Mouse (Mus musculus): ENCODE data around the gene Nsun7. TPM values are rescaled to one million over a fixed set of nuclear protein-coding genes. Genes with fewer than 3 reads are reported as not detected.
"Not testable (repeated sequence)": the region's sequence is repeated elsewhere in the genome, so short reads cannot be mapped to it uniquely, and the experiment has no call there.

The Nsun7 gene
- total RNA-seq (2021) = 1 to 10 TPM; 6.0 to 7.9 TPM
- long read RNA-seq, partial matches to known transcripts = 1 of 2 reads
- long read RNA-seq, other reads (novel, unspliced or antisense) = 0 of 2 reads

DNA sequence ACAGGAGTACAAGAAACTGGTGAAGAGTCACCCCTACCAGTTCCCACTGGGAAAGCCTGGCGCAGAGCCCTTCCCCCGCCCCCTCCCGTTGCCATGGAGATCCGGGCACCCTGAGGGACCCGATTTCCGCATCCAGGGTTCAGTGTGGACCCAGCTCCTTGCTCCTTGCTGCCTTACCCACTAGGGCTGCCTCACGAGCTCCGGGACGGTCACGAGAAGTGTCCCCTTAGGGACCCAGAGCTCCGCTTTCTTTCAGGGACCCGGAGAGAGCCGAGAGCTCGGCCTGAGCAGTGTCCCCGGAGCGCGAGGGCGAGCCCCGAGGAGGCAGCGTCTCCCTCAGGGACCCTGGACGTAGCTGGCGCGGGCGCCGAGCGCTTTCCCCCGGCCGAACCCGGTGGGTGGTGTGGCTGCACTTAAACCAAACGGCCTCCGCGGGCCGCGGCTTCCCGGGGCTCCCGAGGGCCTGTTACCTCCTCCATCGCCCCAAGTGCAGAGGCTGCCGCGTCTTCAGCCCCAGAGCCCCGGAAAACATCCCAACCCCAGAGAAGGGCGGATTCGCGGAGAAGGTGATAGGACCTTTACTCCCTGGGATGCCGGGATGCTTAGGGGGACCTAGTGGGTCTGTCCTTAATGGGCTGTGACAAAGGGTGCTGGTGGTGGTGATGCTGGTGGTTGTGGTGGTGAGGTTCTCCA lies at the start of gene Nsun7:
TSS of gene Nsun7 (plus strand) at position 142 of the 693 bp plus-strand sequence.
- DNase-seq (ENCODE audit: low spot score in 2 of 2) = peak; percentile 89

DNA sequence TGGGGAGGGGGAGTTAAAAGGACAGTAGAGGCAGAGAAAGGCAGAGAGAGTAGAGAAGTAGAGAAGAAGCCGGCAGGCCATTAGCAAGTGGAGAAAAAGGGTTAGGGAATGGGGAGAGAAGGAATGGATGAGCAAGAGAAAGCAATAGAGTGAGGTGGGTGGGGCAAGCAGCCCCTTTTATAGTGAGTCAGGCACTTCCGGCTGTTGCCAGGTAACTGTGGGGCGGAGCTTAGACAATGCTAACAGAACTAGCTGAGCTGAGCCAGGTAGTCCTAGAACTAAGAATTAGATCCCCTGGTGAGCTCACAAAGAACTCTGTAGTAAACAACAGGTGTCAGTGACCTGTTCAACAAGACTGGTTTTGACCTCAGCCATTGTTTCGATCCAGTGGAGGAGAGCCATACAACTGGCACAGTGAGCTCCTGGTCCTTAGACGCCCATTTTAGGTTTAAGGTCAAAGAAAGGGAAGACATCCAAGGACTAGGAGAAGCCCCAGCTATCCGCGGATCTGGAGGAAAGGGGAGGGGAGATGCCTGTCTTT lies 45.2 kb upstream of the Nsun7 start:
- DNase-seq (ENCODE audit: low spot score in 2 of 2) = no peak

DNA sequence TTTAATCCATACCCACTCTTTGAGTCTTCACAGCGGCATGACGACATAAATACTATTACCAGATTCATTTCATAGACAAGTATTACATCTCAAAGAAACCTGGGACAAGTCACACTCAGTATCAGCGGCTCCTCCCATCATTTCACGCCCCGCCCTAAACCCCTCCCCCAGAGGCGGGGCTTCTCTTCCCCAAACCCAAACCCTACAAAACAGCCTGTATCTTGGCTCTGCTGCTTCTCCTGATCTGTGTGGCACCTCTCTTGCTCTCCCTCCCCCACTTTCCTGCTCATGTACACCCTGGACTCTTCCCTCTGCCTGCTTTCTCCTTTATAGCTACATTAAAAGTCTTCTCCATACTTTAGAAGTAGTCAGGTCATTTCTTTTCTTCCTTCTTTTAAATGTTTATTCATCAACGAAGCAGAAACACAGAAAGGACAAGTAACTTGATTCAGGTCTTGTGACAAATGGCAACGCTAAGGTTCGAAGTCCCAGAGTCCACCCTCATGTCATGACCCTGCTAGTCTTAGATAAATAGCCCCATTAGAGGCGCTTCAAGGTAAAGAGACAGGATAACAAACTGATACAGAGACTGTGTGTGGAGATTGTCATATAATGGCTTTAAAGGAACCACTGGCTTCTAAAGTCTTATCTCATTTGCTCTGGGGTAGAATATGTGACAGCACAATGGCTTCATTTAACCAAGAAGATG lies 44.0 kb upstream of the Nsun7 start:
- no peak for DNase-seq (ENCODE audit: low spot score in 2 of 2)

DNA sequence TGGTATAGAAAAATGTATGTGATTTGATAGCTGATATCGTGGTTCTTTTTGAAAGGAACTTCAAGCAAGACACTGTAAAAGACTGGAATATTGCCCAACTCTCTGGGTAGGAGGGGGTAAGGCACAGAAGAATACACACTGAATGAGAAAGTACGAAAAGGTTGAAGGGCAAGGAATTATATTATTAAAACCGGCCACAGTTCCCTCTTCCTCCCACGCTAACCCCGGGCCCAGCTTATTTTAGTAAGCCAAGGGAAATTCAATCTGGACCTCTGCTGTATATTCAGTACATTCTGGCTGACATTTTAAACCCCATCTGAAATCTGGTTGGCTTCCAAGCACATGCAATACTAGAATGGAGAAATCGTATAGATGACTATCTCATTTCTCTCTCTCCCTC lies 40.0 kb upstream of the Nsun7 start:
- DNase-seq (ENCODE audit: low spot score in 2 of 2) = no peak

DNA sequence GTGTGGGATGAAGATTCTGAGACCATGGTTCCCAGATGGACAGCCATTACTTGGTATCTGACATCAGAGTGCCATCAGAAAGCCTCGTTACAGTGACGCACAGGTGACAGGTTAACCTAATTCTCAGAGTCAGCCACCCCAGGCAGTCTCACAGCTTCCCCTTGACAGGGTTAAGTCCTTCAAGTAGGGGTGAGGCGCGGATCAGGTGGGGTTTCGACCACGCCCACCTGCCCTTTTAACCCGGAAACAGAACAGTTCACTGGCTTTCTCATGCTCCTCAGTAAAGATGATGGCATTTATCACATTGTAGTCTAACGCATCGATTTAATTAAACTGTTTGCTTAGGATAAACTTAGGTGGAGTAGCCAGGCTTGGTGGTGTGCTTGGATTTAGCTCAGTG lies 39.1 kb upstream of the Nsun7 start:
- DNase-seq (ENCODE audit: low spot score in 2 of 2) = no peak

DNA sequence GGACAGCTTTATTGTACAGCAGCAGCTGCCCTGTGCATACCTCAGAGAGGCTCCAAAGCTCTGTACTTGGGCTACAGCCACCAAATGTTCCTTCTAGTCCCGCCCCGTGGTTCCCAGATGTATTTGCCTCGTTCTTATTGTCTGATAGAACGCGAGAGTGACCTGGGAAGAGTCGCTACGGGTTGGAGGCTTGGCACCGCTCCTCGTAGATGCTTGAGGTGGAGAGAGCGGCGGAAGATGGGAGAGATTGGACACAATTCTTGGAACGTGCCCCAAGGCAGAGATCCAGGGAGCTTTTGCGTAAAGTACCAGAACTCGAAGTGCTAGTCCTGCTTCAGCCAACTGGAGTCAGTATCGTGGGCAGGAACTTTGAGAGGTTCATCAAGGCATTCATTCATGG lies 36.8 kb upstream of the Nsun7 start:
- DNase-seq (ENCODE audit: low spot score in 2 of 2) = no peak

DNA sequence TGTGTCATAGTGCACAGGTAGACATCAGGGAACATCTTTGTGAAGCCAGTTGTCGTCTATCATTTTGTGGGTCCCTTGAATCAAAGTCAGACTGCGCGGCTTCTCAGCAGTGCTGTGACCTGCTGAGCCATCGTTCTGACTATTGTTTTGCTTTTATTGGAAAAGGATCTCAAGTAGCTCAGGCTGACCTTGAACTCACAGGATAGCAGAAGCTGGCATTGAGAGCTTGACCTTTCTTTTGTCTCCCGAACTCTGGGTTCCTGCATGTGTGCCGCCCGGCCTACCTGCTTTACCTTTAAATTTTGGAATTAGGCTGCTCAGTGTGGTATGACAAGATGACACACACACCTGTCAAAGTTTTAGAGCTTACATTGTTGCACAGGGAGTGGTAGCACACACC lies 33.2 kb upstream of the Nsun7 start:
- DNase-seq (ENCODE audit: low spot score in 2 of 2) = no peak

DNA sequence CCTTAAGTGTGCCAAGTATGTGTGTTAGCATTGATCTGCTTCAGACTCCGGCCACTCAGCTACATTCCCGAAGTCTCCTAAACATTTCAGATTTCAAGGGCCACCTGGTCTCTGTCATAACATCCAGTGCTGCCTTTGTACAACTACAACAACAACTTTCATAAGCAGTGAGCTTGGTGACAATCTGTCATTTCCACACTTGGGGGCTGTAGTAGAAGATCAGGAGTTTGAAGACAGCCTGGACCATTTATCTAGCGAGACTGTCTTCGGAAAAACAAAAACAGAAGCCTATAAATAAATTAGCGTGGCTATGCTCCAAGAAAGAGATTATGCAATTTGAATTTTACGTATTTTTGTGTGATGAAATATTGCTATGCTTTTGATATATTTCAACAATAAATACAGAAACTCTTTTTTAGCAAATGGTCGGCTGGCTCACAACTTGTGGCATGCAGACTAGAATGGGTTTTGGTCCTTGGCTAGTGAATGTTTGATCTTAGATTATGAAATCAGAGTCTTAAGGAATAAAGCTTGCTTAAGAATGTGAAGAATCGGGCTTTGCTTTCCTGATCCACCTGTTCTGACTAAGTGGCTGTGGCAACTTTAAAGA lies 27.9 kb upstream of the Nsun7 start:
- DNase-seq (ENCODE audit: low spot score in 2 of 2) = no peak

DNA sequence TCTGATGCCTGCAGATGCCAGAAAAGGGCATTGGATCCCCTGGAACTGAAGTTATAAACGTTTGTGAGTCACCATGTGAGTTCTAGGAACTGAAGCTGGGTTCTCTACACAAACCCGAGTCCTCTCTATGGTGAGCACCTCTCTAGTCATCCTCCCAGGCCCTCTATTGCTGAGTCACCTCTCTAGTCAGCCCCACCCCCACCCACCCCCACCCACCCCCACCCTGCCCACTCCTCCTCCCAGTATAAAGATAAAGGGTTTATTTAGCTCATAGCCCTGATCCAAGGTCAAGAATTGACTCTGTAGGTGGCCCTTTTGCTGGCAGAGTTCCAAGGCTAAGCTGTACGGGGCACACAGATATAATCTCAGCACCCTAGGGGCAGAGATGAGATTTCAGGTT lies 27.2 kb upstream of the Nsun7 start:
- DNase-seq (ENCODE audit: low spot score in 2 of 2) = no peak

DNA sequence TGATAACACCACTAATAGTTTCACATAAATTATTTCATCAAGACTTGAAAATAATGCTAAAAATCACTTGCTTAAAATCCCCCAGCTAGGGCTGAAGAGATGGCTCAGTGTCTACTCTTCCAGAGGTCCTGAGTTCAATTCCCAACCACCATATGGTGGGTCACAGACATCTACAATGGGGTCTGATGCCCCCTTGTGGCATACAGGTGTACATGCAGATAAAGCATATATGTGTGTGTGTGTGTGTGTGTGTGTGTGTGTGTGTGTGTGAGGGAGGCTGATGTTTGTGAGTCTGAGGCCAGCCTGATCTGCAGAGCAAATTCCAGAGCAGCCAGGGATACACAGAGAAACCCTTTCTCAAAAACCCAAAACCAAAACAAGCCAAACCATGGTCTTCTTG lies 17.8 kb upstream of the Nsun7 start:
- no peak for DNase-seq (ENCODE audit: low spot score in 2 of 2)

DNA sequence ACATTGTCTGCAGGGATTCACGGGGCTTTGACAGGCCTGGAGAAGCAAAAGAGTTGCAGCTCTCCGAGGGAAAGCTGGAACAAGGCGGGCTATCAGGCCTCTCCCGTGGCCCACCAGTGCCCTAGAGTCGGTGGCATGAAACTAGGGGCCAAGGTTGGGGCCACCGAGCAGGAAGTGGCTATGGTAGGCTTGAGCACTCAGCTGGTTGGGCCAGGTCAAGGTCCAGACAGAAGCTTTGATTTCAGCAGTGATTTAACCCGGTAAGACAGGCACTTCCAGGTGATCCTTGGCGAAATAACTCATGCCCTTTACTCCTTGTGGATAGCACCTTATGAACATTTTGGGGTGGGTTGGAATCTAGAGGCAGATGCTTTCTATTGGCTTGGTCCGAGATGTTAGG lies 16.2 kb upstream of the Nsun7 start:
- no peak for DNase-seq (ENCODE audit: low spot score in 2 of 2)

DNA sequence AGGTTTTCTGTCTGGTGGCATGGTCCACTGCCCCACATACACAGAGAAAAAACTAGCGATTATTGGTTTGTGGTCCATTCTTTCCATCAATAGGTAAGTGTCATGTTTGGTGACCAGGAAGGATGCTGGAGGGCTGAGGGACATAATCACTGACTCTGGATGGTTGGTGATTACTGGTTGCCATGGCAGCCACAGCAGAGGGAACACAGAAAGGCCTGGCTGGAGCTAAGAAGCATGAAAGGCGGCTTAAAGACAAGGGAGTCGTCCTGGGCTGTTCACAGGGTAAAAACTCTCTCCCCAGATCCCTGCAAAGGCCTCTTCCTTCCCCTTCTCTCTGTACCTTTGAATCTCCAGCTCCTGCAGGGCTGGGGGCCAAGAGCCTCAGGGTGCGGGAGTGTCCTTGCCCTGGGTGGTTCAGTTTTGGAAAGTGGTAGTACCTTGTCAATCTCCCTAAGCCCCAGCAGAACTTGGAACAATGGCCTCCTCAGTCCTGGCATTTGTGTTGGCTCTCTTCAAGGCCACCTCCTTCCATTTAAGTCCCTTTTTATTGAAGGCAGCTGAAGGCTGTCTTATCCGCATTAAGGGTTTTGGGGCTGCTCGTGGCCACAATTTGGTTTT lies 15.5 kb upstream of the Nsun7 start:
- no peak for DNase-seq (ENCODE audit: low spot score in 2 of 2)

DNA sequence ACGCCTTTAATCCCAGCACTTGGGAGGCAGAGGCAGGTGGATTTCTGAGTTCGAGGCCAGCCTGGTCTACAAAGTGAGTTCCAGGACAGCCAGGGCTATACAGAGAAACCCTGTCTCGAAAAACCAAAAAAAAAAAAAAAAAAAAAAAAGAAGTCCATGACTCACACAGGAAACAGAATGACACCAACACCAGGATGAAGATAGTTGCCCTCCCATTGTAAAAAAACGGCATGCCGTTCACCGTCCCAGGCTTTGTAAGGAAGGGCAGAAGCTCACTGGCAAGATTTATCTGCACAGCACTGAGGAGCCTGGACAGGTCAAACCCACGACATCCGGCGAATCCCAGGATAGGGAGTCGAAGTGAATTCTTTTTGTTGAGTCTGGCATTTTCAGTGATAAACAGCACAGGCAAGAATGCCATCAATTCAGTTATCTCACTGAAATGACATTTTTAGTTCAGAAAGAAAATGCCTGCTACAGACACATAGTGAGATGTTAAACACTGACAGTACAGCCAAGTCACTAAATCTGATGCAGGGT lies 13.7 kb upstream of the Nsun7 start:
- no peak for DNase-seq (ENCODE audit: low spot score in 2 of 2)

DNA sequence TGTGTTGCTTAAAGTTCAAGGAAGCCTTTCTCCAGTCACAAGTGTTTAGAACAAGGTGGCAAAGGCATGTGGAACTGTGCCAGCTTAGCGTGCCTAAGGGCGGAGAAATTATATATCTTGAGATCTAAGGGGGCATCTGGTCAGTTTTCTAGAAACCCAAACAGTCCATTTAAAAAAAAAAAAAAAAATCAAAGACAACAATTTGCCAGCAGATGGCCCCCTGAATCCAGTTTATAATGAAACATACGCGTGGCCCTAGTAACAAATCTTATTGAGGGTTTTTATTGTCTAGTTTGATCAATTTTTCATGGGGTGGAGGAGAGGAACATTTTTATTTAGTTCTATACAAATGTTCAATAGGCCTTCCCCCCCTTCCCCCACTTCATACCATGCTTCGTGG lies 6.5 kb upstream of the Nsun7 start:
- DNase-seq (ENCODE audit: low spot score in 2 of 2) = peak in 1 of 2 experiments; percentile 21

DNA sequence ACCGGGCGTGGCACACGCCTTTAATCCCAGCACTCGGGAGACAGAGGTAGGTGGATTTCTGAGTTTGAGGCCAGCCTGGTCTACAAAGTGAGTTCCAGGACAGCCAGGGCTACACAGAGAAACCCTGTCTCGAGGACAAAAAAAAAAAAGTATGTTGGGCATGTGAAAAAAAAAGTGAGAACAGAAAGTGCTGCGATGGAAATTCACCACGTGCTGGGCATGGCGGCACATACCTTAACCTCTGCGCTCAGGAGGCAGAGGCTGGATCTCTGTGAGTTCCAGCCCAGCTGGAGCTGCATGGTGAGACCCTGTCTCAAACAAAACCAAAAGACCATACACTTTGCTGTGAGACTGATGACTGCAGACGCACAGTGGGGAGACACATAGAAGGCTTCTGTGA lies 4.7 kb upstream of the Nsun7 start:
- DNase-seq (ENCODE audit: low spot score in 2 of 2) = no peak

DNA sequence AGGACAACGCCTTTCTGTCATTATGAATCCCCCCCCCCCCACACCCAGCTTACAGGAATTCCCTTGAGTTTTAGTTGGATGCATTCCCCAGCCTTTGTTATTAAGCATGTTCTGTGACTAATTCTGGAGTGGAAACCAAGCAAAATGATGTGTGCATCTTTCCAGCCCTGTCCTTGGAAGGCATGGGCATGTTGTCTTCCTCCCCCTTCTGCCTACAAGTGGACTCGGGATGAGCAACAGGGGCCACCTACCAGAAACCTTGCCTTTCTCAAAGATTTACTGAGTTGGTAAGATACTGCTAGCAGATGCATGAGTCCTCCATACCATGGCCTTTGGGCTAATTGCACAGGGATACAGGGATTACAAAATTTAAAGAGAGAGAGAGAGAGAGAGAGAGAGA lies 697 bp upstream of the Nsun7 start:
- DNase-seq (ENCODE audit: low spot score in 2 of 2) = no peak

DNA sequence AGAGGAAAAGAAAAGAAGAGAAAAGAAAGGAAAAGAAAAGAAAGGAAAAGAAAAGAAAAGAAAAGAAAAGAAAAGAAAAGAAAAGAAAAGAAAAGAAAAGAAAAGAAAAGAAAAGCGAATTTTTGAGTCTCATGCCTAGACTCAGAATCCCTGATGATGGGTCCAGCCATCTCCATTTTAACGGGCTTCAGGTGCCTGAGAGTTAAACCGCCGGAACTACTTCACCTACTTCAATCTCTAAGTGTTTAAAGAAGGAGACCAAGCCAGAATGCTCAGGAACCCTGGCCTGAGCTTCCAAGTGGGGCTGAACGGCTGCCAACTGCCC lies 304 bp upstream of the Nsun7 start:
- not testable (repeated sequence) for DNase-seq (ENCODE audit: low spot score in 2 of 2)

DNA sequence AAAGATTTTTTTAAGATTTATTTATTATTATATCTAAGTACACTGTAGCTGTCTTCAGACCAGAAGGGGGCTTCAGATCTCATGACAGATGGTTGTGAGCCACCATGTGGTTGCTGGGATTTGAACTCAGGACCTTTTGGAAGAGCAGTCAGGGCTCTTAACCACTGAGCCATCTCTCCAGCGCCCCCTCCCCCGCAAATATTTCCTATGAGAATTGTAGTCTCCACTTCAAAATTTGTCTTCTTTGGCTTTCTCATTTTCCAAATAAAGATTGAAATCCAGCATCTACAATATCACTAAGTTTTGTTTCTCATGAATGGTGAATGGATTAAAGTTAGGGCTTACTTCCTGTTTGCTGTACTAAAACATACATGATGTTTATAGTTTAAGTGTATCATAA lies 2.8 kb downstream of the Nsun7 start:
- no peak for DNase-seq (ENCODE audit: low spot score in 2 of 2)

DNA sequence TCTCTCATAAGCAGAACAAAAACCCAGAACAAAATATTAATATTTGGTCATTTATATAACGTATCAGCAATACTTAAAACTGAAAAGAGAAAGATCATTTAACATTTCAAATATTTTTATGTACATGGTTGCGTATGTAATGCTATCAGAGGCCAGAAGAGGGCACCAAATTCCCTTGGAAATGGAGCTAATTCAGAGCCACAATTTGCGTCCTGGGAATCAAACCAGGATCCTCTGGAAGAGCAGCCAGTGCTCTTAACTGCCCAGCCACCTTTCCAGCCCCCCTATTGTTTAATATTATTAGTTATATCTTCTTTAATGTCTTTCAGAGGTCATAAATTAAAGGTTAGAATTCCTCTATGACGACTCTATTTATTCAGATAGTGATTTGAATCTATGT lies 3.7 kb downstream of the Nsun7 start:
- peak; percentile 37 to 45 for DNase-seq (ENCODE audit: low spot score in 2 of 2)

DNA sequence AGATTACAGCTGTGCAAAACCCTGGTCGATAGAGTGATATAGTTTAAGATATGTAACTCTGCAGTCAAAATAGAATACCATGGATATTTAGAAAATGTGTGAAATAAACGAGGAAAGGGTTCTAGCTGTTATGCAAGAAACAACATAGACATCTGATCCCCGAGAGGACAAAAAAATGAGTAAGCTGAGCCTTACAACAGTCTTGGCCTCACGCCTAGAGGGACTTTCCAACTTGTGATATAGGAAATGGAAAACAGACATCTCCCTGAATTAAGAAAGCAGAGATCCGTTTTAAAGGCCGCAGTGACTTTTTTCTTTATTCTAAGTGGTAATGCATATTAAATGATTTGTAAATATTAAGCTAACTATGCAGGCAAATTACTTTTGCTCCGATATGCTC lies 9.9 kb downstream of the Nsun7 start:
- no peak for DNase-seq (ENCODE audit: low spot score in 2 of 2)

DNA sequence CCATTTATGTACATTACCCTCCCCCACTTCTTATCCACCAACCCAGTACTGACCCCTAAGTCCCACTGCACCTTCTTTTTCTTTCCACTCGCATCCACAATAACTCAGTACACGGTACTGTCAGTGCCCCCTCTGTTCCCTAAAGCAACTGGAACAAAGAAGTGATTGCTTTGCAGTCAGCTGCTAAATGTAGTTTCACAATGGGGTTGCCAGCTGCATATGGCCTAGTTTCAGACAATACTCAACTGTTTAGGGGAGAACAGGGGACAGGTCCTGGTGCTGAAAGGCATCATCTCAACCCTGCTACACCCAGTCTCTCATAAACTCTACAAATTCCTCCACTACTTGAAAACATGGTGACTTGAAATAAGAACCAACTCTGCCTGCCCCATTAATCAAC lies 11.4 kb downstream of the Nsun7 start:
- DNase-seq (ENCODE audit: low spot score in 2 of 2) = no peak

DNA sequence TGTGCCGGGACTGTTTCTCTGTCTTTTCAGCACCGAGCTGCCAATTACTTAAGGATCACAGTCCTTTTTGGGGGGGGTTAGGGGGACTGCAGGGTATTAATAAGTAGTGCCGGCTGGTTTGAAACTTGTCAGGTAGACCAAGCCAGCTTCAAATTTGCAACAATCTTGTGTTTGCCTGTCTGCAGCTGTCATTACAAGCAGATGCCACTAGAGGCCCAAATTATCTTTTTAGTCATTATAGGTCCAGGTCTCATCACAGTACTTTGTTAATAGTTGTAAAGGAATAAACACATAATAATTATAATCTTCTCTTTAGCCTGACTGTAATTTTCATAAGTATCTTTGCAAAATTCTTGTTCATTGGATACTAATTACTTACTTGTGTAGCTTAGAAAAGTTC lies 14.7 kb downstream of the Nsun7 start:
- DNase-seq (ENCODE audit: low spot score in 2 of 2) = no peak
